Mouse (Mus musculus) activated CD4-positive, CD25-positive, alpha-beta regulatory T cell, adult 4 months (primary cell): ENCODE results near the gene Tssk2. TPM values are rescaled to one million over a fixed set of nuclear protein-coding genes. Genes with fewer than 3 reads are reported as not detected.

Source experiments
- ATAC-seq: one replicate; pipeline ENCODE4 v1.8.0; 2017
- polyA plus RNA-seq, 2 experiments: library from polyadenylated mRNA; unstranded; fragments of 100-300 nt; shearing (Covaris generic); gene quantifications; one replicate each; pipeline ENCODE4 v1.2.1; 2017

Tssk2 gene
- polyA plus RNA-seq, 2 experiments from 2014 or later, result not detected

DNA sequence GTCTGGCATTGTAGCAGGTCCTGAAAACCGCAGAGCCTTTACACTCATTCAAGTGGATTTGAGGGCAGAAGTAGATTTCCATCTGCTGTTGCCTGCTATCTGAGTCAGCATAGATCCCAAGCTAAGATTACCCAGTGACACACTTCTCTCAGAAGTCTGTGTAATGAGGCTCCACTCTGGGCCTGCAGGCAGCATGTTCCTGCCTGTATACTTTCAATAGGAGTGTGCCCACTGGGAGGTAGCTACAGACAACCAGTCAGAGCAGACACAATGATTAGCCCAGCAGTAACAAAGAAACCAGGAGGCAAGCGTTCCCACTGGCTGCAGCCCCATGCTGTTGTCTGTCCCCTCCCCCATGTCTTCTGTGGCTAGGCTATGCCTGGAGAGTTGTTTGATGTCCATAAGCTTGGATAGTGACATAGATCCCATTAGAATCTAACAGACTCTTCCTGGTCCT, 51.0 kb downstream of the Tssk2 start:
- no peak for ATAC-seq

Other genes with a start within 250 kb of the Tssk2 start
- 10 to 100 TPM; 66.5 to 89.2 TPM for gene Med15, start 165.7 kb upstream of the Tssk2 start, polyA plus RNA-seq
- 10 to 100 TPM; 11.8 to 16.3 TPM for gene Klhl22, start 139.0 kb upstream of the Tssk2 start, polyA plus RNA-seq
- not detected for gene Scarf2, start 101.4 kb upstream of the Tssk2 start, polyA plus RNA-seq
- gene B830017H08Rik, start 65.5 kb upstream of the Tssk2 start, polyA plus RNA-seq, result not detected
- 1 to 10 TPM; 2.7 to 3.3 TPM for gene Car15, start 60.3 kb upstream of the Tssk2 start, polyA plus RNA-seq
- under 1 TPM in 1 of 2 experiments, not detected in 1; 0.15 TPM for gene Gm20518, start 7.0 kb upstream of the Tssk2 start, polyA plus RNA-seq
- not detected for gene Tssk1, start 4.4 kb upstream of the Tssk2 start, polyA plus RNA-seq
- 10 to 100 TPM; 17.6 to 20.8 TPM for gene Dgcr2, start 75 bp upstream of the Tssk2 start, polyA plus RNA-seq
- gene Ess2, start 12.7 kb downstream of the Tssk2 start, polyA plus RNA-seq, result 10 to 100 TPM; 24.1 to 40.2 TPM
- not detected for gene Gsc2, start 16.4 kb downstream of the Tssk2 start, polyA plus RNA-seq
- 10 to 100 TPM in 1 of 2 experiments, 1 to 10 TPM in 1; 6.3 to 13.1 TPM for gene Slc25a1, start 29.6 kb downstream of the Tssk2 start, polyA plus RNA-seq
- not detected for gene Vpreb2, start 81.8 kb downstream of the Tssk2 start, polyA plus RNA-seq
- gene Dgcr6, start 154.2 kb downstream of the Tssk2 start, polyA plus RNA-seq, result 10 to 100 TPM; 15.6 to 19.7 TPM
- gene Prodh, start 191.6 kb downstream of the Tssk2 start, polyA plus RNA-seq, result 1 to 10 TPM; 2.9 to 4.2 TPM
- gene Rtn4r, start 229.0 kb downstream of the Tssk2 start, polyA plus RNA-seq, result not detected